Mouse (Mus musculus) E14TG2a.4 (cell line): ENCODE results near the gene Zfp324.

ENCODE experiments used
- H3K27me3 ChIP-seq: 2 replicates; pipeline ENCODE4 v1.6.1; 2014; ENCODE audit warnings: low read length, control low read depth; ENCODE audit not compliant: insufficient read depth
- H3K36me3 ChIP-seq: 2 replicates; pipeline ENCODE4 v1.6.1; 2014; ENCODE audit warnings: low read length, control low read depth; ENCODE audit not compliant: insufficient read depth
- H3K4me1 ChIP-seq: replicated peaks from 2 replicates; pipeline ENCODE4 v1.6.1; 2014; ENCODE audit warnings: low read depth, low read length, control low read depth
- H3K4me3 ChIP-seq: replicated peaks from 2 replicates; pipeline ENCODE4 v1.5.1; 2014; ENCODE audit warnings: mild to moderate bottlenecking, low read length
- H3K9me3 ChIP-seq: 2 replicates; pipeline ENCODE4 v1.6.1; 2014; ENCODE audit warnings: low read length, control low read depth
- CTCF ChIP-seq: conservative IDR thresholded peaks from 2 replicates; pipeline ENCODE4 v1.5.1; 2014; ENCODE audit warnings: low read length
- NANOG ChIP-seq: IDR thresholded peaks from 2 replicates; pipeline ENCODE4 v1.6.1; 2014; ENCODE audit warnings: borderline replicate concordance, low read length, mixed read lengths
- POU5F1 ChIP-seq: IDR thresholded peaks from 2 replicates; pipeline ENCODE4 v1.6.1; 2014; ENCODE audit warnings: low read length, borderline replicate concordance

Zfp324 gene

DNA sequence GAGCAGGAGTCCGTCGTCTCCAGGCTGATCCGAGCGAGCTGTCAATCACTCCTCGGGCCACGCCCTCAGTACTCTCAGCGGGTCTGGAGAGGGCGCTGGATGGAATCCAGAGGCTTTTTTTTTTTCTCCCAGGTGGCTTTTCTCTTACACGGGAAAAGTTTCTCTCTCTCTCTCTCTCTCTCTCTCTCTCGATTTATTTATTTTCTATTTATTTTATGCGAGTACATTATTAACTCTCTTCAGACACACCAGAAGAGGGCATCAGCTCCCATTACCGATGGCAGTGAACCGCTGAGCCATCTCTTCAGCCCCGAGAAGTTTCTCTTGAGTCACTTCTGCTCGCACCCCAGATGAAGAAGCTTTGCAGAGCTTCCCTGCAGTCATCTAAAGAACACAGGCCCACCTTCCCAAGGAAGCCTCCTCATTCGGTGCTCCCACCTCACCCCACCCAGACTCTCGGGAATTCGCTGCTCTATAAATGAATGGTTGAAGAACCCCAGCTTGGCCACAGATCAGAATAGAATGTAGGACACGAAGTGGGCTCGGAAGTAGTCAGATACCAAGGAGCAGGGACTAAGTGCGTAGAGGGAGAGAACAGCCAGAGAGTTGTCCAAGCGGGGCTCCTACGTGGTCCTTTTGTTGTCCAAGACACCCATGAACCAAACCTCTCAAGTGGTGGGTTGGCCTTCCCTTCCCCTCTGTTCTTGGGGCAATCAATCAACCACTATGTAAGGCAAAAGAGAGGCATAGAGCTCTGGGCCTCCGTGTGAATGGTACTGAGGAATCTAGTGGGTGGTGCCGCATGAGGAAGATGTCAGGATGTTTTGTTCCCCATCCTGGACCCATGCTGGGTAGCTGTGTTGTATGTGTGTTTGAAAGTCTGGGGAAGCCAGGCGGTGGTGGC, 44.6 kb downstream of the Zfp324 start, which contains the start of gene Zbtb45:
Gene Zbtb45, minus strand, starts transcription at position 30 of the 904 bp plus-strand sequence.
- TF ChIP-seq NANOG (no peak), CTCF (no peak), POU5F1 (no peak)
- peaks cover 70% of the 10 kb centered on the region for H3K4me1 ChIP-seq
- H3K27me3 ChIP-seq = no peaks in the 10 kb centered on the region
- H3K4me3 ChIP-seq = peak within 1 kb of the TSS; percentile 85
- no peaks in the 10 kb centered on the region for H3K9me3 ChIP-seq
- peaks cover 15% of the 10 kb centered on the region for H3K36me3 ChIP-seq

DNA sequence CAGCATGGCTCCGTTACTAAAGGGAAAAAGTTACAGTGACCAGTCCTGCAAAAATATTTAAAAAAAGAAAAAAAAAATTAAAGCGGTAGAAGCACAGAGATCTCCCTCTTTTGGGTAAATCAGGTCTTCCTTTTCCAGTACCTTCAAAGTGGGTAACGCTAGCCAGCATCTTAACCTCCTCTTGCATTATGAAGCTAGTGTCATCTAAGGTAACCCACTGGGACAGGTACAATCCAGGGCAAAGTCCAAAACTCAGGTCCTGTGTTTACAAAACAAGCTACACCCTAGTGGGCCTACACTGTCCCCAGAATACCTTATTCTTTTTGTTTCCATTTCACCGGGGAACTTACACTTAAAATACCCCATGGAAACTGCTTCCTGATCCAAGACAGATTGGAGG, 48.0 kb downstream of the Zfp324 start:
- H3K4me3 ChIP-seq = peak overlapping the region; percentile 50
- no peaks in the 10 kb centered on the region for H3K27me3 ChIP-seq
- H3K4me1 ChIP-seq = peaks cover 63% of the 10 kb centered on the region
- no peaks in the 10 kb centered on the region for H3K9me3 ChIP-seq
- TF ChIP-seq CTCF = no peak
- no peak for TF ChIP-seq POU5F1
- no peak for TF ChIP-seq NANOG
- H3K36me3 ChIP-seq = no peaks in the 10 kb centered on the region

DNA sequence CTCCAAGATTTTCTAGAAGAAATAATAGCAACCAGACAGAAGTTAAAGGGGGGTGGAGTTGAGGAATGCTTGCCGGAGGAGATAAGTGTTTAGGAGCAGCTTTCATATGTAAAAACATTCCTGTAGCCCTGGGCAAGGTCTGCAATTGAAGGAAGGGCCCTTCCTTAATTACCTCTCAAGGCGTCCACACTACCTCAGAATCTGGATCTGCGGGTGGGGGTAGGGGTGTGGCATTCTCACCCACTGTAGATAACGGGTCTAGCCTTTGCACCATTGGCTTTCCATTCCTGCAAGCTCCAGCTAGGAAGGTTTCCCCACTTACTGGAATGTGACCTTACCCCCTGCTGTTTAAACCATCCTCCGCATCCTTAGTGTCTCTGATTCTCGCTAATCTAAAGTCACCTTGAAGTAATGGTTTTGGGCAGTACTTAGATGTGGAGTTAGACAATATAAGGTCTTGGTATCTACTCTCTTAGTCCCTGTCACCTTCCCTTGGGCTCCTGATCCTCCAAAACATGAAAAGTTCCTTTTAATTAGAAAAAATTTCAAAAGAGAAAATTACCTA, 48.7 kb downstream of the Zfp324 start:
- Histone ChIP-seq H3K4me1 (peaks cover 67% of the 10 kb centered on the region), H3K36me3 (no peaks in the 10 kb centered on the region), H3K27me3 (no peaks in the 10 kb centered on the region), H3K9me3 (no peaks in the 10 kb centered on the region), H3K4me3 (peak overlapping the region; percentile 50)
- no peak for TF ChIP-seq CTCF
- TF ChIP-seq POU5F1 = peak; percentile 67
- TF ChIP-seq NANOG = peak; percentile 92

DNA sequence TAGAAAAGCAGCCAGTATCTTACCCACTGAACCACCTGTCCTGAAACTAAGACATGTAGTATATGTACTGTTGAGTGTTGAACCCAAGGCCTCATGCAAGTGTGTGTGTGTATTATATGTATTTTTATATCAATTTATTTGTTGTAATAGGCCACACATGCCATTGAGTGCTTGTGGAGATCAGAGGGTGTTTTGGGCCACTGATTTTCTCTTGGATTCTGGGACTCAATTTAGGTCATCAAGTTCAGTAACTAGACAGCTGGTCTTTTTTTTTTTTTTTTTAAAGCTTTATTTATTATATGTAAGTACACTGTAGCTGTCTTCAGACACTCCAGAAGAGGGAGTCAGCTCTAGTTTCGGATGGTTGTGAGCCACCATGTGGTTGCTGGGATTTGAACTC, 49.6 kb downstream of the Zfp324 start:
- TF ChIP-seq NANOG = no peak
- TF ChIP-seq POU5F1 = no peak
- TF ChIP-seq CTCF = no peak
- Histone ChIP-seq H3K36me3 (no peaks in the 10 kb centered on the region), H3K4me1 (peaks cover 70% of the 10 kb centered on the region), H3K4me3 (no peak overlapping the region), H3K27me3 (no peaks in the 10 kb centered on the region), H3K9me3 (no peaks in the 10 kb centered on the region)

DNA sequence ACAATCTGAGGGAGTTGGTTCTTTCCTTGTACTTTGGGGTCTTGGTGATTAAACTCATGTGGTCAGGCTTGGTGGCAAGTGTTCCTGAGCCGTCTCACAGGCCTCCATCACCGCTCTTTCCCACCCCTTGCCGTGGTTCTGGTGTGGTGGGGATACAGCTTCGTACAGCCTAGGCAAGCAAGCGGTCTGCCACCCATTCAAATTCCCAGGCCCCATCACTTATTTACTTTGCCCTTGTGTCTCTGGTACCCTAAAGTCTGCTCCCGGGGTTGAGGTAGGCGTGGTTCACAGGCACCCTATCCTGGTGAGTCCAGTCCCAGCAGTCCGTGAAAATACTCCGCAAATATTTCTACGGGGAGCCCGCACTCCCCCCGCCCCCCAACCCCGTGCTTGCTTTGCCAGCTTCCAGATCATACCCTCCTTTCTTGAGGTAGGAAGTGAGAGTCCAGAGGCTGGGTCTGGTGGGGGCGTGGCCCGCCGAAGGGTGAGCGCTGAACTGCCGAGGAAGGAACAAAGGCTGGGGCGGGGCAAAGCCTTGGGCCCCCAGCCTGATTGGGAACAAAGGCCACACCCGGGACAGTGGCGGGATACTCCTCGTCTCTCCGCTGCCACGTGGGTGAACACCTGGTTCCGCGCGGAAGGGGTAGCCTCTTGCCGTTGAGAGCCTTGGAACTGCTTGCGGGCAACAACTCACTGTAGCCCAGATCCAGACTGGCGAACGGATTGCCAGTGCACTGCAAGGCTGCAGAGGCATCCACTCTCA, 57.3 kb downstream of the Zfp324 start:
- Histone ChIP-seq H3K27me3 (no peaks in the 10 kb centered on the region), H3K4me3 (peak overlapping the region; percentile 100), H3K36me3 (peaks cover 31% of the 10 kb centered on the region), H3K9me3 (no peaks in the 10 kb centered on the region), H3K4me1 (peaks cover 52% of the 10 kb centered on the region)
- TF ChIP-seq CTCF (no peak), NANOG (no peak; the same call in 1 of the 2 replicates), POU5F1 (no peak)
